Mouse (Mus musculus): ENCODE results near the gene Slc9a3r1.

The Slc9a3r1 gene

GRCm38 (mm10) chr11:115187693-115188092 is 24.6 kb downstream of the Slc9a3r1 start, which contains the start of gene Nat9:
Gene Nat9, minus strand, starts transcription at chr11:115187859.
- CTCF ChIA-PET: interaction anchor here (0.5 kb wide), 2 partner anchors 26 to 60 kb away, joined by 3 to 4 read pairs; no protein-coding TSS in a partner anchor

GRCm38 (mm10) chr11:115188539-115189231 is 25.5 kb downstream of the Slc9a3r1 start:
- CTCF ChIA-PET: interaction anchor here (0.5 to 0.6 kb wide), 2 partner anchors 27 to 40 kb away, joined by 3 read pairs; no protein-coding TSS in a partner anchor

GRCm38 (mm10) chr11:115189304-115189703 is 26.2 kb downstream of the Slc9a3r1 start:
- CTCF ChIA-PET: no interaction called here

- CTCF ChIA-PET: no interaction called here
Observed at GRCm38 (mm10) chr11:115192180-115192579, 29.0 kb downstream of the Slc9a3r1 start.

GRCm38 (mm10) chr11:115194693-115195092 is 31.6 kb downstream of the Slc9a3r1 start:
- CTCF ChIA-PET: interaction anchor here (0.6 to 0.7 kb wide), 2 partner anchors 27 to 159 kb away, joined by 4 to 10 read pairs; no protein-coding TSS in a partner anchor

GRCm38 (mm10) chr11:115195933-115196332 is 32.8 kb downstream of the Slc9a3r1 start:
- CTCF ChIA-PET: interaction anchor here (0.6 kb wide), 1 partner anchor 8 kb away, joined by 5 read pairs; no protein-coding TSS in a partner anchor

GRCm38 (mm10) chr11:115197558-115197957 is 34.4 kb downstream of the Slc9a3r1 start:
- CTCF ChIA-PET: no interaction called here

- CTCF ChIA-PET: no interaction called here
Observed at GRCm38 (mm10) chr11:115198932-115199384, 35.8 kb downstream of the Slc9a3r1 start.

GRCm38 (mm10) chr11:115200520-115200919 is 37.4 kb downstream of the Slc9a3r1 start:
- CTCF ChIA-PET: no interaction called here

GRCm38 (mm10) chr11:115202316-115202715 is 39.2 kb downstream of the Slc9a3r1 start:
- CTCF ChIA-PET: interaction anchor here (0.7 to 1.1 kb wide), 3 partner anchors 28 to 44 kb away, joined by 3 to 5 read pairs (median 3); partner anchors contain the start of gene Slc9a3r1

- CTCF ChIA-PET: interaction anchor here (0.7 to 1.1 kb wide), 2 partner anchors 28 to 44 kb away, joined by 3 to 5 read pairs; no protein-coding TSS in a partner anchor
Observed at GRCm38 (mm10) chr11:115202756-115203155, 39.6 kb downstream of the Slc9a3r1 start.

GRCm38 (mm10) chr11:115208126-115208525 is 45.0 kb downstream of the Slc9a3r1 start:
- CTCF ChIA-PET: no interaction called here

- CTCF ChIA-PET: no interaction called here
Observed at GRCm38 (mm10) chr11:115208776-115209732, 45.9 kb downstream of the Slc9a3r1 start.

- CTCF ChIA-PET: no interaction called here
Observed at GRCm38 (mm10) chr11:115209958-115210357, 46.8 kb downstream of the Slc9a3r1 start.

GRCm38 (mm10) chr11:115212116-115212515 is 49.0 kb downstream of the Slc9a3r1 start:
- CTCF ChIA-PET: interaction anchor here (0.6 kb wide), 1 partner anchor 15 kb away, joined by 6 read pairs; no protein-coding TSS in a partner anchor

- CTCF ChIA-PET: no interaction called here
Observed at GRCm38 (mm10) chr11:115215123-115215522, 52.0 kb downstream of the Slc9a3r1 start.

GRCm38 (mm10) chr11:115217439-115218410 is 54.6 kb downstream of the Slc9a3r1 start:
- CTCF ChIA-PET: interaction anchor here (0.8 kb wide), 1 partner anchor 23 kb away, joined by 3 read pairs; no protein-coding TSS in a partner anchor

- CTCF ChIA-PET: no interaction called here
Observed at GRCm38 (mm10) chr11:115219263-115219662, 56.1 kb downstream of the Slc9a3r1 start.

GRCm38 (mm10) chr11:115219685-115220084 is 56.5 kb downstream of the Slc9a3r1 start:
- CTCF ChIA-PET: no interaction called here

- CTCF ChIA-PET: no interaction called here
Observed at GRCm38 (mm10) chr11:115222077-115222476, 58.9 kb downstream of the Slc9a3r1 start.

GRCm38 (mm10) chr11:115222570-115222969 is 59.4 kb downstream of the Slc9a3r1 start:
- CTCF ChIA-PET: no interaction called here
